Mouse (Mus musculus) adipocyte (in vitro differentiated cells): ENCODE results near the gene Scfd2.

Experiments
- DNase-seq: peaks from one replicate; pipeline ENCODE4 v3.0.0-alpha.2; 2016; ENCODE audit warnings: low spot score

Scfd2 gene

GRCm38 (mm10) chr5:74531630-74532280 is at the start of gene Scfd2:
Gene Scfd2 (minus strand): TSS chr5:74531759.
- DNase-seq, result peak; percentile 97

- no peak for DNase-seq
These were observed 40.2 kb upstream of the Scfd2 start for GRCm38 (mm10) chr5:74571767-74572166.

- DNase-seq, result peak; percentile 68
These were observed 29.6 kb upstream of the Scfd2 start for GRCm38 (mm10) chr5:74561151-74561550.

- DNase-seq, result no peak
These were observed 18.0 kb upstream of the Scfd2 start for GRCm38 (mm10) chr5:74549566-74549965.

GRCm38 (mm10) chr5:74545606-74546005 is 14.0 kb upstream of the Scfd2 start:
- DNase-seq, result no peak

GRCm38 (mm10) chr5:74536180-74536947 is 4.8 kb upstream of the Scfd2 start:
- DNase-seq, result peak; percentile 54

GRCm38 (mm10) chr5:74535240-74536021 is 3.9 kb upstream of the Scfd2 start, which contains the start of gene Fip1l1:
Gene Fip1l1 (plus strand): TSS chr5:74535449.
- peak; percentile 96 for DNase-seq

- no peak for DNase-seq
These were observed 774 bp downstream of the Scfd2 start for GRCm38 (mm10) chr5:74530785-74531184.

GRCm38 (mm10) chr5:74527025-74527424 is 4.5 kb downstream of the Scfd2 start:
- DNase-seq, result no peak

GRCm38 (mm10) chr5:74511686-74512085 is 19.9 kb downstream of the Scfd2 start:
- DNase-seq, result peak; percentile 46

GRCm38 (mm10) chr5:74492705-74493104 is 38.9 kb downstream of the Scfd2 start:
- DNase-seq, result no peak

GRCm38 (mm10) chr5:74484646-74485045 is 46.9 kb downstream of the Scfd2 start:
- DNase-seq, result peak; percentile 34

- DNase-seq, result no peak
These were observed 48.9 kb downstream of the Scfd2 start for GRCm38 (mm10) chr5:74482633-74483032.

- peak; percentile 31 for DNase-seq
These were observed 49.5 kb downstream of the Scfd2 start for GRCm38 (mm10) chr5:74482034-74482433.

GRCm38 (mm10) chr5:74480409-74480808 is 51.1 kb downstream of the Scfd2 start:
- peak; percentile 64 for DNase-seq

- DNase-seq, result no peak
These were observed 51.6 kb downstream of the Scfd2 start for GRCm38 (mm10) chr5:74479947-74480346.

GRCm38 (mm10) chr5:74479157-74479556 is 52.4 kb downstream of the Scfd2 start:
- DNase-seq, result no peak

- no peak for DNase-seq
These were observed 55.0 kb downstream of the Scfd2 start for GRCm38 (mm10) chr5:74476551-74476950.

- DNase-seq, result no peak
These were observed 58.4 kb downstream of the Scfd2 start for GRCm38 (mm10) chr5:74473117-74473516.

- peak; percentile 26 for DNase-seq
These were observed 60.7 kb downstream of the Scfd2 start for GRCm38 (mm10) chr5:74470819-74471218.

- no peak for DNase-seq
These were observed 61.9 kb downstream of the Scfd2 start for GRCm38 (mm10) chr5:74469620-74470019.

- DNase-seq, result no peak
These were observed 63.8 kb downstream of the Scfd2 start for GRCm38 (mm10) chr5:74467753-74468152.

GRCm38 (mm10) chr5:74456759-74457158 is 74.8 kb downstream of the Scfd2 start:
- no peak for DNase-seq
